Mouse (Mus musculus): ENCODE measurements around the gene Atp2a3.

The Atp2a3 gene

GRCm38 (mm10) chr11:73039102-73039799 lies 78.3 kb downstream of the Atp2a3 start:
- peak; percentile 45 for DNase-seq
